Mouse (Mus musculus) small intestine, adult 2 months (tissue): Measurements from ENCODE around the gene Eif3c. TPM values are rescaled to one million over a fixed set of nuclear protein-coding genes. Genes with fewer than 3 reads are reported as not detected.

Source experiments
- H3K27ac ChIP-seq: fragments of 200-500 bp; 2 replicates; pipeline ENCODE4 v1.5.1; 2012; ENCODE audit warnings: low read depth, low read length, control low read depth, inconsistent platforms; ENCODE audit not compliant: insufficient read depth
- H3K27me3 ChIP-seq: fragments of 200-500 bp; 2 replicates; pipeline ENCODE4 v1.6.1; 2012; ENCODE audit warnings: mild to moderate bottlenecking, moderate library complexity, low read length, inconsistent platforms; ENCODE audit not compliant: control insufficient read depth, insufficient read depth
- H3K36me3 ChIP-seq: fragments of 200-500 bp; 2 replicates; pipeline ENCODE4 v1.6.1; 2012; ENCODE audit warnings: mild to moderate bottlenecking, low read length, control low read depth, inconsistent platforms; ENCODE audit not compliant: control insufficient read depth, insufficient read depth
- H3K4me1 ChIP-seq: fragments of 200-500 bp; 2 replicates; pipeline ENCODE4 v1.6.1; 2012; ENCODE audit warnings: low read length, inconsistent platforms, mixed read lengths; ENCODE audit not compliant: control insufficient read depth, insufficient read depth, insufficient read length
- H3K4me3 ChIP-seq: fragments of 200-500 bp; 2 replicates; pipeline ENCODE4 v1.5.1; 2012; ENCODE audit warnings: low read depth, mild to moderate bottlenecking, control low read depth, inconsistent platforms, low read length, moderate library complexity
- CTCF ChIP-seq: fragments of 200-500 bp; IDR thresholded peaks from 2 replicates; pipeline ENCODE4 v1.5.1; 2012; ENCODE audit warnings: low read depth, mild to moderate bottlenecking, control low read depth, inconsistent platforms, low read length, moderate library complexity, mixed read lengths; ENCODE audit not compliant: insufficient replicate concordance, insufficient read length; ENCODE audit errors: extremely low read depth
- POLR2A ChIP-seq: fragments of 200-500 bp; IDR thresholded peaks from 2 replicates; pipeline ENCODE4 v1.6.1; 2012; ENCODE audit warnings: low read depth, mild to moderate bottlenecking, control low read depth, inconsistent platforms, low read length, moderate library complexity
- WGBS: fragments of 180-500 bp; shearing (Covaris S2); methylation state at CpG from one replicate; pipeline ENCODE4 v1.1.7; 2018; 5-methylcytosine and 5-hydroxymethylcytosine counted together
- polyA plus RNA-seq: library from polyadenylated mRNA; depleted of rRNA; stranded (reverse); fragments of >200 nt; gene quantifications from 2 replicates; pipeline ENCODE4 v1.2.3, GENCODE M21; 2012; rRNA removed

Eif3c gene
- 37.3 and 79.1 TPM in 2 replicates for polyA plus RNA-seq

DNA sequence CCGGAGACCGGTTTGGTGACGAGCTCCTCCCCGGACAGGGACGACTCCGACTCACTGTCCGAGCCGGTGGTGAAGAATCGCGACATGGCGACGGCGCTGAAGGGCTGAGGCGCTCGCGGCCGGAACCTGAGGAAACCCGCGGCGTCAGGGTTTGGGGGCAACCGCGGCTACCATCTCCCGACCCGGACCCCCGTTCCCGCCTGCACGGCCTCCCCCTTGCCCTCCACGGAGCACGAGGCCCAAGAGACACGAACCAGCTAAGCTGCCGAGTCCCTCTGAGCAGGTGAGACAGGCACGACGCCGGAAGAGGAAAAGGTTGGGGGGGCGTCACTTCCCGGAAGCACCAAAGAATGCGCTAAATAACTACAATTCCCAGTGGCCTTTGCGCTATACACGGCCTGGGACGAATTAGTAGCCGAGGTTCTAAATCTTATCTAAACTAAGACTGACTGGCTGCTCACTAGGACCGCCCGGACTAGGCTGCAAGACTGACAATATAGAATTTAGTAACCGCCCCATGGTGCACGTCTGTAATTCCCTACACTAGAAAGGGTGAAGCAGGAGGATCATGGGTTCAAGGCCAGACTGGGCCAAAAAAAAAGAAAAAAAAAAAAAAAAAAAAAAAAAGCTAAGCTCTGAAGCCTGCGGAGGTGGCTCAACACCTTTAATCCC, at the start of gene Eif3c:
TSS of gene Eif3c (minus strand) at position 318 of the 672 bp plus-strand sequence.
- Histone ChIP-seq H3K27ac (peak within 1 kb of the TSS; percentile 36; the same call in 1 of the 2 replicates), H3K27me3 (no peaks in the 10 kb centered on the region), H3K36me3 (peaks cover 29% of the 10 kb centered on the region), H3K4me3 (peak within 1 kb of the TSS; percentile 96), H3K4me1 (no peaks in the 10 kb centered on the region)
- TF ChIP-seq POLR2A (peak; percentile 37; the same call in 1 of the 2 replicates), CTCF (no peak)
- under 1% methylated on average over 46 of the region's 46 CpGs for WGBS

DNA sequence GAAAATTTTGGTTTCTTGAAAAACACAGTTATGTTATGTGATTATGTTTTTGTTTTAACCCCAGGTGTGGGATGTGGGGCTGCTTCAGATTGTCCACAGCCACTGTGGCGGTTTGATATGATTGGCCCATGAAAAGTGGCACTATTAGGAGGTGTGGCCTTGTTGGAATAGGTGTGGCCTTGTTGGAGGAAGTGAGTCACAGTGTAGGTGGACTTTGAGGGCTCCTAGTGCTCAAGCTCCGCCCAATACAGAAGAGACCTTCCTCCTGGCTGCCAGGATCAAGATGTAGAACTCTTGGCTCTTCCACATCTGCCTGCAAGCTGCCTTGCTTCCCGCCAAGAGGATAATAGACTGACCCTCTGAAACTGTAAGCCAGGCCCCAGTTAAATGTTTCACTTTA, 46.5 kb upstream of the Eif3c start:
- no peaks in the 10 kb centered on the region; the same call in 1 of the 2 replicates for H3K4me1 ChIP-seq
- H3K27ac ChIP-seq: no peak overlapping the region
- 94% methylated on average over 3 of the region's 3 CpGs for WGBS
- H3K4me3 ChIP-seq: no peak overlapping the region
- no peaks in the 10 kb centered on the region for H3K27me3 ChIP-seq
- no peak for TF ChIP-seq POLR2A
- TF ChIP-seq CTCF: no peak
- no peaks in the 10 kb centered on the region for H3K36me3 ChIP-seq

DNA sequence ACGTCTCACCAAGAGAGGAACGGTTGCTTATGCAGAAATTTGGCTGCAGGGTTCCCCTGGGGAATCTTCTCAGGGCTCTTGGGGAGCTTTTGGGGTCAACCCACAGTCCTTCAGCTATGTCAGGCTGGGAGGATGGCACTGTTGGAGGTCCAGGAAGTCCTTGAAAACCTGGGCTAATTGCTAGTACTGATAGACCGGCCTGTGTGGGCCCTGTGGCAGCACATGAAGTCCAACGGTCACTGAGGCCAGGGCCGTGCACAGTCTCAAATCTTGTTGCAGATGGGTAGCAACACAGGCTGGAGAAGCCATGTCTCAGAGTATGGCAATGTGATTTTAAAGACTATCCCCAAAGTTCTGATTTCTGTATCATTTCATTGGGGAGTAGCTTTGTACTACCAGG, 41.6 kb upstream of the Eif3c start:
- Histone ChIP-seq H3K27me3 (no peaks in the 10 kb centered on the region), H3K4me1 (peaks cover 4% of the 10 kb centered on the region; the same call in 1 of the 2 replicates), H3K36me3 (no peaks in the 10 kb centered on the region), H3K27ac (no peak overlapping the region), H3K4me3 (no peak overlapping the region)
- TF ChIP-seq CTCF (no peak), POLR2A (no peak)
- WGBS: 65% methylated on average over 5 of the region's 5 CpGs

GRCm38 (mm10) chr7:126607064-126607463, 40.9 kb upstream of the Eif3c start:
- peaks cover 4% of the 10 kb centered on the region; the same call in 1 of the 2 replicates for H3K4me1 ChIP-seq
- no peaks in the 10 kb centered on the region for H3K36me3 ChIP-seq
- no peak overlapping the region for H3K4me3 ChIP-seq
- peak overlapping the region; percentile 61; the same call in 1 of the 2 replicates for H3K27ac ChIP-seq
- H3K27me3 ChIP-seq: no peaks in the 10 kb centered on the region
- 65% methylated on average over 3 of the region's 3 CpGs for WGBS
- TF ChIP-seq POLR2A (no peak), CTCF (no peak)

- Histone ChIP-seq H3K4me3 (no peak overlapping the region), H3K4me1 (peaks cover 4% of the 10 kb centered on the region; the same call in 1 of the 2 replicates), H3K27ac (0 out of 2 replicates have a peak overlapping the region, but pooled peaks have one; percentile 32), H3K36me3 (no peaks in the 10 kb centered on the region), H3K27me3 (no peaks in the 10 kb centered on the region)
- WGBS: 20% methylated on average over 5 of the region's 5 CpGs
- TF ChIP-seq CTCF (no peak), POLR2A (no peak)
Measured at GRCm38 (mm10) chr7:126606611-126607010, 40.4 kb upstream of the Eif3c start.

GRCm38 (mm10) chr7:126602650-126603049, 36.4 kb upstream of the Eif3c start:
- Histone ChIP-seq H3K4me3 (no peak overlapping the region), H3K4me1 (peaks cover 4% of the 10 kb centered on the region; the same call in 1 of the 2 replicates), H3K36me3 (no peaks in the 10 kb centered on the region), H3K27ac (no peak overlapping the region), H3K27me3 (no peaks in the 10 kb centered on the region)
- 81% methylated on average over 3 of the region's 3 CpGs for WGBS
- TF ChIP-seq CTCF (no peak), POLR2A (no peak)

GRCm38 (mm10) chr7:126601896-126602295, 35.7 kb upstream of the Eif3c start:
- H3K4me3 ChIP-seq: no peak overlapping the region
- no peaks in the 10 kb centered on the region for H3K4me1 ChIP-seq
- TF ChIP-seq CTCF (no peak), POLR2A (no peak)
- H3K27me3 ChIP-seq: no peaks in the 10 kb centered on the region
- no peak overlapping the region for H3K27ac ChIP-seq
- WGBS: 31% methylated on average over 5 of the region's 5 CpGs
- H3K36me3 ChIP-seq: no peaks in the 10 kb centered on the region
